ENCODE assay signal across 30 mouse cellular contexts in genomic region chr13:38740066-38740465, GRCm38 (mm10).
"Had no signal": no experiment of that assay in that cellular context is flagged by ENCODE, and none has a peak within 500 bp of the region (broad histone marks: within the 10 kb centered on the region; RNA-seq: fewer than 3 reads in every experiment).

No protein-coding gene starts in this region.

- H3K27ac ChIP-seq: left cerebral cortex, adult 2 months; limb, embryonic 10.5 days; limb, embryonic 12.5 days; limb, embryonic 13.5 days; limb, embryonic 15.5 days; liver, embryonic 13.5 days; liver, embryonic 14.5 days; liver, embryonic 15.5 days; lung, embryonic 15.5 days; macrophage; midbrain, embryonic 10.5 days; midbrain, embryonic 12.5 days; midbrain, embryonic 13.5 days; midbrain, embryonic 15.5 days; neural tube, embryonic 12.5 days had no signal

- DNase-seq: layer of hippocampus, postnatal 36 days; left cerebral cortex, postnatal 4 days; liver, embryonic 13.5 days; lung, adult 18-20 months; lung, adult 2 months; lung, embryonic 14.5 days; lung, postnatal 10 days; lung, postnatal 14 days; lung, postnatal 36 days; lung, postnatal 4 days; midbrain, embryonic 14.5 days had no signal

- H3K4me2 ChIP-seq: limb, embryonic 12.5 days; limb, embryonic 15.5 days; liver, embryonic 13.5 days; liver, embryonic 15.5 days; lung, embryonic 14.5 days; lung, embryonic 15.5 days; midbrain, embryonic 11.5 days; midbrain, embryonic 12.5 days; midbrain, embryonic 13.5 days; midbrain, embryonic 15.5 days; neural tube, embryonic 12.5 days had no signal

- H3K27me3 ChIP-seq: limb, embryonic 12.5 days; limb, embryonic 13.5 days; limb, embryonic 15.5 days; liver, embryonic 13.5 days; liver, embryonic 15.5 days; lung, embryonic 15.5 days; megakaryocyte, embryonic 14.5 days; midbrain, embryonic 12.5 days; midbrain, embryonic 13.5 days; midbrain, embryonic 15.5 days; neural tube, embryonic 12.5 days had no signal

- H3K36me3 ChIP-seq: limb, embryonic 10.5 days; limb, embryonic 12.5 days; limb, embryonic 13.5 days; limb, embryonic 15.5 days; liver, embryonic 13.5 days; liver, embryonic 15.5 days; lung, embryonic 15.5 days; midbrain, embryonic 10.5 days; midbrain, embryonic 12.5 days; midbrain, embryonic 13.5 days; midbrain, embryonic 15.5 days; neural tube, embryonic 12.5 days had no signal

- ATAC-seq: lung, postnatal 0 days; midbrain, embryonic 13.5 days; midbrain, embryonic 15.5 days; midbrain, embryonic 16.5 days had no signal

- H3K9ac ChIP-seq: limb, embryonic 12.5 days; limb, embryonic 13.5 days; limb, embryonic 15.5 days; liver, embryonic 13.5 days; liver, embryonic 14.5 days; liver, embryonic 15.5 days; lung, embryonic 14.5 days; lung, embryonic 15.5 days; midbrain, embryonic 12.5 days; midbrain, embryonic 13.5 days; midbrain, embryonic 15.5 days; neural tube, embryonic 12.5 days had no signal

- H3K4me3 ChIP-seq: left cerebral cortex, adult 2 months; limb, embryonic 10.5 days; limb, embryonic 12.5 days; limb, embryonic 13.5 days; limb, embryonic 15.5 days; liver, embryonic 13.5 days; liver, embryonic 15.5 days; lung, embryonic 15.5 days; megakaryocyte, embryonic 14.5 days; midbrain, embryonic 10.5 days; midbrain, embryonic 12.5 days; midbrain, embryonic 13.5 days; midbrain, embryonic 15.5 days; myocyte; neural tube, embryonic 12.5 days had no signal

- H3K4me1 ChIP-seq: limb, embryonic 10.5 days; limb, embryonic 13.5 days; limb, embryonic 15.5 days; liver, embryonic 13.5 days; lung, embryonic 15.5 days; midbrain, embryonic 10.5 days; midbrain, embryonic 12.5 days; midbrain, embryonic 13.5 days; midbrain, embryonic 15.5 days; neural tube, embryonic 12.5 days had no signal

- H3K9me3 ChIP-seq: limb, embryonic 10.5 days; limb, embryonic 12.5 days; limb, embryonic 13.5 days; limb, embryonic 15.5 days; liver, embryonic 13.5 days; liver, embryonic 15.5 days; lung, embryonic 15.5 days; midbrain, embryonic 10.5 days; midbrain, embryonic 12.5 days; midbrain, embryonic 13.5 days; midbrain, embryonic 15.5 days; neural tube, embryonic 12.5 days had no signal
